Comparison of ENCODE assay signal across 17 mouse cellular contexts in genomic region chr5:123236426-123236825, GRCm38 (mm10). TPM values are rescaled to one million over a fixed set of nuclear protein-coding genes. Genes with fewer than 3 reads are reported as not detected.
DNase-seq lines count a peak whose midpoint lies in the region; ATAC-seq and TF ChIP-seq lines count a peak whose summit lies in the region.
"Had no signal": no experiment of that assay in that cellular context is flagged by ENCODE, and none has a peak within 500 bp of the region (broad histone marks: within the 10 kb centered on the region; RNA-seq: fewer than 3 reads in every experiment).

No protein-coding gene starts in this region.

- DNase-seq in hindbrain, embryonic 14.5 days (ENCODE audit: low spot score), result peak; percentile 5
- peak; percentile 2 for DNase-seq in limb, embryonic 14.5 days (ENCODE audit: low spot score)
- no peak for DNase-seq in limb, embryonic 10.5 days (ENCODE audit: low spot score)
- DNase-seq in left cerebral cortex, postnatal 14 days (ENCODE audit: low spot score in 2 of 2), result peak; percentile 44 to 59

- H3K4me3 ChIP-seq in hindbrain, embryonic 14.5 days (replicated peaks; ENCODE audit: low read length), result no peak overlapping the region
- no peak overlapping the region for H3K4me3 ChIP-seq in hindbrain, embryonic 16.5 days (ENCODE audit: low read length)
- no peak overlapping the region for H3K4me3 ChIP-seq in limb, embryonic 14.5 days (replicated peaks; ENCODE audit: low read length)
- H3K4me3 ChIP-seq in limb, embryonic 10.5 days, result no peak overlapping the region
- no peak overlapping the region for H3K4me3 ChIP-seq in forebrain, embryonic 13.5 days
- H3K4me3 ChIP-seq: limb, embryonic 15.5 days had no signal

- no peak overlapping the region for H3K9ac ChIP-seq in hindbrain, embryonic 14.5 days
- no peak overlapping the region for H3K9ac ChIP-seq in hindbrain, embryonic 16.5 days (ENCODE audit: low read depth, low read length)
- H3K9ac ChIP-seq in limb, embryonic 14.5 days (ENCODE audit: low read depth, low read length, severe bottlenecking), result no peak overlapping the region
- H3K9ac ChIP-seq in forebrain, embryonic 13.5 days, result no peak overlapping the region
- H3K9ac ChIP-seq: limb, embryonic 15.5 days had no signal

- H3K9me3 ChIP-seq in hindbrain, embryonic 14.5 days (ENCODE audit: control insufficient read depth, low read length), result no peaks in the 10 kb centered on the region
- H3K9me3 ChIP-seq in hindbrain, embryonic 16.5 days (ENCODE audit: control insufficient read depth, low read length), result no peaks in the 10 kb centered on the region
- H3K9me3 ChIP-seq in limb, embryonic 14.5 days (ENCODE audit: control insufficient read depth, low read length), result no peaks in the 10 kb centered on the region
- H3K9me3 ChIP-seq in limb, embryonic 10.5 days (replicated peaks), result no peaks in the 10 kb centered on the region
- no peaks in the 10 kb centered on the region for H3K9me3 ChIP-seq in forebrain, embryonic 13.5 days (replicated peaks)
- H3K9me3 ChIP-seq: limb, embryonic 15.5 days had no signal

- no peak overlapping the region for H3K27ac ChIP-seq in hindbrain, embryonic 14.5 days
- H3K27ac ChIP-seq in hindbrain, embryonic 16.5 days (ENCODE audit: low read depth, low read length), result no peak overlapping the region
- H3K27ac ChIP-seq in limb, embryonic 14.5 days (replicated peaks; ENCODE audit: low read depth, low read length), result no peak overlapping the region
- H3K27ac ChIP-seq in limb, embryonic 10.5 days, result no peak overlapping the region
- H3K27ac ChIP-seq in forebrain, embryonic 13.5 days, result peak overlapping the region; percentile 71; the same call in 1 of the 2 replicates
- H3K27ac ChIP-seq: limb, embryonic 15.5 days had no signal

- no peaks in the 10 kb centered on the region for H3K4me1 ChIP-seq in hindbrain, embryonic 14.5 days (replicated peaks; ENCODE audit: control insufficient read depth, insufficient read depth, low read length)
- no peaks in the 10 kb centered on the region for H3K4me1 ChIP-seq in hindbrain, embryonic 16.5 days (ENCODE audit: control insufficient read depth, insufficient read depth, low read depth, low read length)
- no peaks in the 10 kb centered on the region for H3K4me1 ChIP-seq in limb, embryonic 14.5 days (ENCODE audit: control insufficient read depth, insufficient read depth, low read length)
- no peaks in the 10 kb centered on the region for H3K4me1 ChIP-seq in limb, embryonic 10.5 days
- H3K4me1 ChIP-seq in forebrain, embryonic 13.5 days, result peaks cover 10% of the 10 kb centered on the region

- no peak overlapping the region for H3K4me2 ChIP-seq in hindbrain, embryonic 14.5 days (replicated peaks)
- no peak overlapping the region for H3K4me2 ChIP-seq in hindbrain, embryonic 16.5 days (ENCODE audit: low read length)
- no peak overlapping the region for H3K4me2 ChIP-seq in limb, embryonic 14.5 days (replicated peaks; ENCODE audit: low read depth, low read length, severe bottlenecking)
- no peak overlapping the region for H3K4me2 ChIP-seq in forebrain, embryonic 13.5 days
- H3K4me2 ChIP-seq: limb, embryonic 15.5 days had no signal

- intact Hi-C loops in left cerebral cortex, postnatal 14 days (cut with DNase I), result no loop called here

- no peak for ATAC-seq in hindbrain, embryonic 14.5 days (ENCODE audit: low FRiP score)
- ATAC-seq in hindbrain, embryonic 16.5 days, result no peak
- no peak for ATAC-seq in limb, embryonic 14.5 days (ENCODE audit: low FRiP score, low read depth)
- ATAC-seq in forebrain, embryonic 13.5 days, result no peak
- no peak for ATAC-seq in erythroid progenitor cell, adult 5-6 weeks (replicated peaks; ENCODE audit: low FRiP score, poor library complexity, severe bottlenecking)
- ATAC-seq: midbrain, embryonic 16.5 days; Patski had no signal

- no peak for TF ChIP-seq POLR2A in limb, embryonic 14.5 days (IDR thresholded peaks at IDR 0.05; ENCODE audit: borderline replicate concordance, extremely low read depth, insufficient read depth, insufficient read length)

- WGBS in hindbrain, embryonic 14.5 days, result 85% methylated on average over 9 of the region's 9 CpGs
- WGBS in hindbrain, embryonic 16.5 days, result 83% methylated on average over 9 of the region's 9 CpGs
- 85% methylated on average over 9 of the region's 9 CpGs for WGBS in limb, embryonic 14.5 days
- 95% methylated on average over 9 of the region's 9 CpGs for WGBS in limb, embryonic 10.5 days
- WGBS in forebrain, embryonic 13.5 days, result 90% methylated on average over 9 of the region's 9 CpGs

- no peaks in the 10 kb centered on the region for H3K27me3 ChIP-seq in hindbrain, embryonic 14.5 days (ENCODE audit: control insufficient read depth, insufficient read depth, low read length)
- H3K27me3 ChIP-seq in hindbrain, embryonic 16.5 days (replicated peaks; ENCODE audit: control insufficient read depth, insufficient read depth, low read length), result no peaks in the 10 kb centered on the region
- H3K27me3 ChIP-seq in limb, embryonic 14.5 days (ENCODE audit: control insufficient read depth, insufficient read depth, low read length), result no peaks in the 10 kb centered on the region
- H3K27me3 ChIP-seq in limb, embryonic 10.5 days (ENCODE audit: low read depth, poor library complexity, severe bottlenecking), result no peaks in the 10 kb centered on the region
- H3K27me3 ChIP-seq in forebrain, embryonic 13.5 days, result no peaks in the 10 kb centered on the region
- H3K27me3 ChIP-seq: limb, embryonic 15.5 days; Patski had no signal

- peaks cover 63% of the 10 kb centered on the region for H3K36me3 ChIP-seq in hindbrain, embryonic 14.5 days (replicated peaks; ENCODE audit: control insufficient read depth, insufficient read depth)
- H3K36me3 ChIP-seq in hindbrain, embryonic 16.5 days (ENCODE audit: control insufficient read depth, insufficient read depth, low read length), result peaks cover 15% of the 10 kb centered on the region
- H3K36me3 ChIP-seq in limb, embryonic 14.5 days (ENCODE audit: control insufficient read depth, insufficient read depth, low read length), result peaks cover 48% of the 10 kb centered on the region
- peaks cover 79% of the 10 kb centered on the region for H3K36me3 ChIP-seq in limb, embryonic 10.5 days
- peaks cover 50% of the 10 kb centered on the region for H3K36me3 ChIP-seq in forebrain, embryonic 13.5 days (ENCODE audit: poor library complexity, severe bottlenecking)

RNA-seq across cellular contexts. Expression of gene Wdr66, which starts 15.5 kb away (rescaled TPM):
- polyA plus RNA-seq in hindbrain, embryonic 14.5 days (2014; fragmentation: Nextera tagmentation; extraction: Ambion mirVana), result 1.6 TPM in 2 replicates
- polyA plus RNA-seq in hindbrain, embryonic 16.5 days (2015; fragmentation: Nextera tagmentation; extraction: Ambion mirVana), result 1.1 and 1.4 TPM in 2 replicates
- 0.86 and 0.87 TPM in 2 replicates for polyA plus RNA-seq in limb, embryonic 14.5 days (2012; rRNA removed)
- polyA plus RNA-seq in limb, embryonic 14.5 days (2014; fragmentation: Nextera tagmentation; extraction: Ambion mirVana), result 0.50 and 0.53 TPM in 2 replicates
- polyA plus RNA-seq in limb, embryonic 10.5 days (2016; fragmentation: Nextera tagmentation; extraction: Ambion mirVana), result 0.16 and 0.20 TPM in 2 replicates
- 1.5 and 2.1 TPM in 2 replicates for polyA plus RNA-seq in forebrain, embryonic 13.5 days (2015; fragmentation: Nextera tagmentation; extraction: Ambion mirVana)
- 1 to 10 TPM; 6.6 to 8.9 TPM for total RNA-seq in left cerebral cortex, postnatal 14 days (2021)
- total RNA-seq in erythroid progenitor cell, adult 5-6 weeks (2015; ENCODE audit: low replicate concordance), result 0.36 and 1.7 TPM in 2 replicates
- 0.51 TPM in 1 of 2 replicates, not detected in the other for total RNA-seq in erythroid progenitor cell, adult 5-6 weeks (2017; ENCODE audit: low replicate concordance)
- total RNA-seq: hematopoietic stem cell, adult 5-6 weeks had no signal

RNA-seq across cellular contexts. Expression of gene Hpd, which starts 53.9 kb away (rescaled TPM):
- not detected in 2 replicates for polyA plus RNA-seq in hindbrain, embryonic 14.5 days (2014; fragmentation: Nextera tagmentation; extraction: Ambion mirVana)
- polyA plus RNA-seq in hindbrain, embryonic 16.5 days (2015; fragmentation: Nextera tagmentation; extraction: Ambion mirVana), result not detected in 2 replicates
- polyA plus RNA-seq in limb, embryonic 14.5 days (2012; rRNA removed), result not detected in 2 replicates
- polyA plus RNA-seq in limb, embryonic 14.5 days (2014; fragmentation: Nextera tagmentation; extraction: Ambion mirVana), result not detected in 2 replicates
- not detected in 2 replicates for polyA plus RNA-seq in limb, embryonic 10.5 days (2016; fragmentation: Nextera tagmentation; extraction: Ambion mirVana)
- not detected in 2 replicates for polyA plus RNA-seq in forebrain, embryonic 13.5 days (2015; fragmentation: Nextera tagmentation; extraction: Ambion mirVana)
- total RNA-seq in left cerebral cortex, postnatal 14 days (2021), result not detected
- not detected in 2 replicates for total RNA-seq in erythroid progenitor cell, adult 5-6 weeks (2015; ENCODE audit: low replicate concordance)
- not detected in 2 replicates for total RNA-seq in erythroid progenitor cell, adult 5-6 weeks (2017; ENCODE audit: low replicate concordance)
- total RNA-seq: hematopoietic stem cell, adult 5-6 weeks; megakaryocyte-erythroid progenitor cell, adult 5-6 weeks had no signal
- polyA plus RNA-seq: C2C12; cerebellum, adult 2 months; embryonic facial prominence, embryonic 11.5 days; heart, embryonic 14.5 days; kidney, embryonic 14.5 days; limb, embryonic 15.5 days; midbrain, embryonic 16.5 days; Patski had no signal
